Mouse (Mus musculus) hindbrain, embryonic 12.5 days (tissue): ENCODE measurements around the gene Abl1. TPM values are rescaled to one million over a fixed set of nuclear protein-coding genes. Genes with fewer than 3 reads are reported as not detected.

Source experiments
- ATAC-seq: fragments of 200-750 bp; cut with Nextera tagmentation; 2 replicates; pipeline ENCODE4 v1.8.0; 2017; ENCODE audit warnings: moderate TSS enrichment; ENCODE audit not compliant: low FRiP score
- H3K27ac ChIP-seq: fragments of 300-500 bp; sonication (generic); 2 replicates; pipeline ENCODE4 v1.5.1; 2016; ENCODE audit warnings: mild to moderate bottlenecking
- H3K27me3 ChIP-seq: fragments of 300-500 bp; sonication (generic); 2 replicates; pipeline ENCODE4 v1.6.1; 2016; ENCODE audit warnings: mild to moderate bottlenecking
- H3K36me3 ChIP-seq: fragments of 300-500 bp; sonication (generic); 2 replicates; pipeline ENCODE4 v1.6.1; 2016; ENCODE audit warnings: mild to moderate bottlenecking
- H3K4me1 ChIP-seq: fragments of 300-500 bp; sonication (generic); 2 replicates; pipeline ENCODE4 v1.6.1; 2016
- H3K4me2 ChIP-seq: fragments of 300-500 bp; sonication (generic); replicated peaks from 2 replicates; pipeline ENCODE4 v1.6.1; 2016; ENCODE audit warnings: mild to moderate bottlenecking
- H3K4me3 ChIP-seq: fragments of 300-500 bp; sonication (generic); 2 replicates; pipeline ENCODE4 v1.5.1; 2016; ENCODE audit warnings: mild to moderate bottlenecking
- H3K9ac ChIP-seq: fragments of 300-500 bp; sonication (generic); 2 replicates; pipeline ENCODE4 v1.6.1; 2016; ENCODE audit warnings: mild to moderate bottlenecking, moderate library complexity
- H3K9me3 ChIP-seq: fragments of 300-500 bp; sonication (generic); replicated peaks from 2 replicates; pipeline ENCODE4 v1.6.1; 2016; ENCODE audit warnings: mild to moderate bottlenecking
- WGBS: fragments of 180-500 bp; shearing (Covaris S2); methylation state at CpG from one replicate; pipeline ENCODE4 v1.1.7; 2016; 5-methylcytosine and 5-hydroxymethylcytosine counted together
- polyA plus RNA-seq: library from polyadenylated mRNA; unstranded; fragments of >200 nt; fragmentation: Nextera tagmentation; extraction: Ambion mirVana; gene quantifications from 2 replicates; pipeline ENCODE4 v1.2.1, GENCODE M21; 2016

Abl1 gene
- polyA plus RNA-seq, 1 experiment from 2014 or later, result 44.7 TPM

DNA sequence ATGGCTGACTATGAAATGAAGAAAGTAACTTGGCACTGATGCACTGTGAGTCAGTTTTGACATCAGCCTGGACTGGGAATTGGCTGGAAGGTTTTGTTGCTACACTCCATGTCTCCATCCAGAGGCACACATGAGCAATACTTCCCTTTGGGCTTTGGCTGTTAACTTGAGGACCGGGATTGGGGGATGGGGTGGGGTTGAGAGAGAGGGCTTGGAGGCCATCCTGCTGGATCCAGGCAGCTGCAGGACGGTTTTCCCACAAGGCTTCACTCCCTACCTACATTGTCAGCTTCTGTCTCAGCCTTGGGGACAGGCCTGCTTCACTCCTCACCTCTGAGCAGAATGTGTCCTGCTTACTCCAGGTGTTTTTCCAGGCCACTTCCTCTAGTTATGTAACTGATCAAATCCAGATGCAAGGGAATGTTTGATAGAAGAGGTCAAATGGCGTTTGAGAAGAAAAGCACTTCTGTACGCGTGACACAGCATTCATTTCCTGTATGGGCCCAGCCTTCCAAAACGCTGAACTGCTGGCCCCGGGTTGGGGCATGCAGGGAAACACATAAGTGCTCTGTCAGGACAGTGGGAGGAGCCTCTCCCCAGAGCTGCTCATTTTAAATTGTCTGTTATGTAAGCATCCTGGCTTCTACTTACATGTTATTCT, 82.7 kb downstream of the Abl1 start:
- no peak overlapping the region for H3K9ac ChIP-seq
- peaks cover 5% of the 10 kb centered on the region; the same call in 1 of the 2 replicates for H3K36me3 ChIP-seq
- WGBS, result 40% methylated on average over 7 of the region's 7 CpGs
- no peak for ATAC-seq
- no peaks in the 10 kb centered on the region for H3K9me3 ChIP-seq
- no peak overlapping the region for H3K4me3 ChIP-seq
- no peak overlapping the region for H3K4me2 ChIP-seq
- peaks cover 45% of the 10 kb centered on the region for H3K4me1 ChIP-seq
- H3K27me3 ChIP-seq, result no peaks in the 10 kb centered on the region
- peak overlapping the region; percentile 64 for H3K27ac ChIP-seq

- 90% methylated on average over 3 of the region's 3 CpGs for WGBS
- Histone ChIP-seq H3K9ac (no peak overlapping the region), H3K27ac (no peak overlapping the region), H3K36me3 (peaks cover 44% of the 10 kb centered on the region), H3K27me3 (no peaks in the 10 kb centered on the region), H3K9me3 (no peaks in the 10 kb centered on the region), H3K4me1 (peaks cover 9% of the 10 kb centered on the region; the same call in 1 of the 2 replicates), H3K4me3 (no peak overlapping the region), H3K4me2 (no peak overlapping the region)
- no peak for ATAC-seq
These were observed 88.3 kb downstream of the Abl1 start for GRCm38 (mm10) chr2:31776479-31776878.

GRCm38 (mm10) chr2:31779258-31779657, 91.1 kb downstream of the Abl1 start:
- Histone ChIP-seq H3K9ac (no peak overlapping the region), H3K27ac (no peak overlapping the region), H3K4me1 (0 out of 2 replicates have a peak, but pooled peaks cover 4% of the 10 kb centered on the region), H3K4me2 (no peak overlapping the region), H3K4me3 (no peak overlapping the region), H3K27me3 (no peaks in the 10 kb centered on the region), H3K9me3 (no peaks in the 10 kb centered on the region), H3K36me3 (peaks cover 64% of the 10 kb centered on the region)
- 91% methylated on average over 2 of the region's 2 CpGs for WGBS
- ATAC-seq, result no peak

GRCm38 (mm10) chr2:31782958-31783602, 94.9 kb downstream of the Abl1 start:
- no peak for ATAC-seq
- no peak overlapping the region for H3K27ac ChIP-seq
- H3K4me2 ChIP-seq, result no peak overlapping the region
- H3K4me3 ChIP-seq, result no peak overlapping the region
- H3K4me1 ChIP-seq, result 0 out of 2 replicates have a peak, but pooled peaks cover 4% of the 10 kb centered on the region
- H3K36me3 ChIP-seq, result peaks cover 81% of the 10 kb centered on the region
- 82% methylated on average over 8 of the region's 8 CpGs for WGBS
- H3K27me3 ChIP-seq, result no peaks in the 10 kb centered on the region
- no peak overlapping the region for H3K9ac ChIP-seq
- H3K9me3 ChIP-seq, result no peaks in the 10 kb centered on the region

GRCm38 (mm10) chr2:31785074-31785473, 96.9 kb downstream of the Abl1 start:
- 0 out of 2 replicates have a peak, but pooled peaks cover 4% of the 10 kb centered on the region for H3K4me1 ChIP-seq
- H3K36me3 ChIP-seq, result peaks cover 77% of the 10 kb centered on the region
- no peak overlapping the region for H3K4me3 ChIP-seq
- no peak overlapping the region for H3K4me2 ChIP-seq
- ATAC-seq, result 0 out of 2 replicates have a peak, but pooled peaks have one; percentile 4
- H3K27me3 ChIP-seq, result no peaks in the 10 kb centered on the region
- 50% methylated on average over 9 of the region's 9 CpGs for WGBS
- no peak overlapping the region for H3K27ac ChIP-seq
- H3K9ac ChIP-seq, result no peak overlapping the region
- H3K9me3 ChIP-seq, result no peaks in the 10 kb centered on the region

DNA sequence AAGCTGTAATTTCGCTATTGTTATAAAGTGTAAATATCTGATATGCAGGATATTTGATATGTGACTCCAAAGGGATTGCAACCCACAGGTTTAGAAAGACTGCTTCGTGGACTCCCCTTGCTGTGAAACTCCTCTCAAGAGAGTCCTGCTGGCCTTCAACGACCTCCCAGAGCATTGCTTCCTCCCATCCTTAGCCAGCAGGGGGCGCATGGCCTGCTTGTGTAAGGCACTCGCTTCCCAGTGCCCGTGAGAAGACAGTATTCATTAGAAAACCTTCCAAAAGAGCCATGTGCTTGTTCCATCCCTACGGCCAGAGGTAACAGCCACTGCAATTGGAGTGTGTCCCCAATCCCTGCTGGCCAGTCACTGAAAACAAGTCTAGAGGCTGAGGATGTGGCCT, 98.9 kb downstream of the Abl1 start:
- WGBS, result 19% methylated on average over 7 of the region's 7 CpGs
- Histone ChIP-seq H3K4me1 (no peaks in the 10 kb centered on the region), H3K4me2 (no peak overlapping the region), H3K9ac (no peak overlapping the region), H3K4me3 (no peak overlapping the region), H3K27me3 (no peaks in the 10 kb centered on the region), H3K27ac (no peak overlapping the region), H3K36me3 (peaks cover 77% of the 10 kb centered on the region), H3K9me3 (no peaks in the 10 kb centered on the region)
- no peak for ATAC-seq

- WGBS, result 77% methylated on average over 3 of the region's 3 CpGs
- Histone ChIP-seq H3K4me1 (no peaks in the 10 kb centered on the region), H3K9me3 (no peaks in the 10 kb centered on the region), H3K4me3 (no peak overlapping the region), H3K36me3 (peaks cover 85% of the 10 kb centered on the region), H3K27ac (no peak overlapping the region), H3K27me3 (no peaks in the 10 kb centered on the region), H3K9ac (no peak overlapping the region), H3K4me2 (no peak overlapping the region)
- ATAC-seq, result no peak
These were observed 100.1 kb downstream of the Abl1 start for GRCm38 (mm10) chr2:31788227-31788626.

DNA sequence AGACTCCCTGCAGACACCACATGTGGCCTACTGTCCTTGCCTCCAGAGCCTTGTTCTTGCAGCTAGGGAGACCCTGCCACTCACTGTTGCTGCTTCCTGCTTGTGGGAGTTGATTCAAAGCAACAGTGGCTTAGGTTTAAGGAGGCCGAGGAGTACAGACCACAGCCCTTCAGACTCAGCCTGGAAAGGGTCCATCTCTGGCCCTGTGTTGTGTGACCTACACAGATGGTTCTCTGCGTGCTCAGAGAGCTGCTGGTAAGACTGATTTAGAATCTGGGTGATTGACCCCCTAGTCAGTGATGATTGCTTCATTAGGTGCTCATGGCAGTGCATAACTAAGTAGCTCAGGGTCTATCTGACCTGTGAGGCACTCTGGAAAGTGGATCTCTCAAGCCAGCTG, 101.0 kb downstream of the Abl1 start:
- H3K27me3 ChIP-seq, result no peaks in the 10 kb centered on the region
- H3K36me3 ChIP-seq, result peaks cover 85% of the 10 kb centered on the region
- WGBS, result 94% methylated on average over 2 of the region's 2 CpGs
- no peak overlapping the region for H3K4me3 ChIP-seq
- no peak overlapping the region for H3K9ac ChIP-seq
- H3K9me3 ChIP-seq, result no peaks in the 10 kb centered on the region
- no peak overlapping the region for H3K27ac ChIP-seq
- ATAC-seq, result no peak
- H3K4me1 ChIP-seq, result no peaks in the 10 kb centered on the region
- H3K4me2 ChIP-seq, result no peak overlapping the region

GRCm38 (mm10) chr2:31790728-31791251, 102.6 kb downstream of the Abl1 start:
- WGBS, result 86% methylated on average over 13 of the region's 13 CpGs
- no peak overlapping the region for H3K4me2 ChIP-seq
- no peak overlapping the region for H3K4me3 ChIP-seq
- no peak for ATAC-seq
- no peak overlapping the region for H3K9ac ChIP-seq
- peaks cover 86% of the 10 kb centered on the region for H3K36me3 ChIP-seq
- no peaks in the 10 kb centered on the region for H3K27me3 ChIP-seq
- no peaks in the 10 kb centered on the region for H3K9me3 ChIP-seq
- H3K27ac ChIP-seq, result no peak overlapping the region
- no peaks in the 10 kb centered on the region for H3K4me1 ChIP-seq

DNA sequence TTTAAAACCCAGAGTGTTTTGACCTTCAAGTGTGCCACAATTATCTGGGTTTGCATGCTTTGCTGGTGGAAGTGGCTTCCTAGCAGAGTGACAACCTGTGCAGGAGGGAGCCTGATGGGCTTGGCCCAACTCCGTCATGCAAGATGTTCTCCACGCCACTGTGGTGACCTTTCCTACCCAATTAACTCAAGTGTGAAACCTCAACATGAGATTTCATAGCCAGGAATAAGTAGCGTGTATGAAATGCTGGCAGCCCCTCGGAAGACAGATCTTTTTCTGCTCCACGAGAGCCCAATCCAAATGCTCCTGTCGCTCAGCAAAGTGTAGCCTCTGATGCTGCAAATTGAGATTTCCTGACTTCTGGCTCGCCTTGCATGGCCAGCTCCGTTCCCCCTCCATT, 103.1 kb downstream of the Abl1 start:
- 87% methylated on average over 8 of the region's 8 CpGs for WGBS
- Histone ChIP-seq H3K27me3 (no peaks in the 10 kb centered on the region), H3K4me3 (no peak overlapping the region), H3K27ac (no peak overlapping the region), H3K9me3 (no peaks in the 10 kb centered on the region), H3K4me2 (no peak overlapping the region), H3K9ac (no peak overlapping the region), H3K36me3 (peaks cover 86% of the 10 kb centered on the region), H3K4me1 (no peaks in the 10 kb centered on the region)
- no peak for ATAC-seq

GRCm38 (mm10) chr2:31792611-31793010, 104.4 kb downstream of the Abl1 start:
- no peaks in the 10 kb centered on the region for H3K9me3 ChIP-seq
- H3K4me2 ChIP-seq, result no peak overlapping the region
- no peak overlapping the region for H3K27ac ChIP-seq
- H3K36me3 ChIP-seq, result peaks cover 90% of the 10 kb centered on the region
- no peak for ATAC-seq
- H3K27me3 ChIP-seq, result no peaks in the 10 kb centered on the region
- H3K9ac ChIP-seq, result no peak overlapping the region
- no peak overlapping the region for H3K4me3 ChIP-seq
- WGBS, result 77% methylated on average over 6 of the region's 6 CpGs
- H3K4me1 ChIP-seq, result no peaks in the 10 kb centered on the region

DNA sequence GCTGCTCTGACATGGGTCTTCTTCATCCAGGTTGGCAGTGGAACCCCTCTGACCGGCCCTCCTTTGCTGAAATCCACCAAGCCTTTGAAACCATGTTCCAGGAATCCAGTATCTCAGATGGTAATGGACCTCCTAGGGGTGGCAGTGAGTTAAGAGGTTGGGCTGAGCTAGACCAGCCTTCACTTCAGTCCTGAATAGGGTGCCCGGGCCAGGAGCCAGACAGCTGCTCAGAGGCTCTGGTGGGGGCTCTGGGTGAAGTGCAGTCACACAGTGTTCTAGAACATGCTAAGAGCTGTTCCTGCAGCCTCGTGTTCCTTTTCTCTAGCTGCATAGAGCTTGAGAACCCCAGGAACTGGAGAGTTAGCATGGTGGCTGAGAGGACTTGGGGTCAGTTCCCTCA, 108.8 kb downstream of the Abl1 start:
- no peaks in the 10 kb centered on the region for H3K9me3 ChIP-seq
- H3K27me3 ChIP-seq, result no peaks in the 10 kb centered on the region
- peaks cover 98% of the 10 kb centered on the region for H3K36me3 ChIP-seq
- no peak overlapping the region for H3K27ac ChIP-seq
- no peak overlapping the region for H3K4me2 ChIP-seq
- no peaks in the 10 kb centered on the region; the same call in 1 of the 2 replicates for H3K4me1 ChIP-seq
- no peak for ATAC-seq
- H3K4me3 ChIP-seq, result no peak overlapping the region
- no peak overlapping the region for H3K9ac ChIP-seq
- WGBS, result 84% methylated on average over 3 of the region's 3 CpGs
